Mouse (Mus musculus) ovary, adult 18-20 months (tissue): ENCODE data around the gene Mtif3.
A peak's percentile ranks its signal among the peaks of the same experiment; 100 is the strongest.

Experiments
- DNase-seq: peaks from one replicate; pipeline ENCODE4 v3.0.0; 2022; ENCODE audit warnings: low spot score, mixed read lengths

The Mtif3 gene

GRCm38 (mm10) chr5:146914088-146914766, 49.4 kb downstream of the Mtif3 start:
- DNase-seq: no peak

- DNase-seq: no peak
Observed at GRCm38 (mm10) chr5:146913355-146913754, 50.2 kb downstream of the Mtif3 start.

- DNase-seq: no peak
Observed at GRCm38 (mm10) chr5:146912206-146912605, 51.4 kb downstream of the Mtif3 start.

GRCm38 (mm10) chr5:146908629-146909028, 55.0 kb downstream of the Mtif3 start:
- DNase-seq: no peak

GRCm38 (mm10) chr5:146907533-146907932, 56.1 kb downstream of the Mtif3 start:
- DNase-seq: no peak

- DNase-seq: no peak
Observed at GRCm38 (mm10) chr5:146905486-146906172, 58.0 kb downstream of the Mtif3 start.

GRCm38 (mm10) chr5:146904404-146904803, 59.2 kb downstream of the Mtif3 start:
- DNase-seq: peak; percentile 16
